Mouse (Mus musculus): Measurements from ENCODE around the gene Fam13c. TPM values are rescaled to one million over a fixed set of nuclear protein-coding genes. Genes with fewer than 3 reads are reported as not detected.

Fam13c gene
- polyA plus RNA-seq, 1 experiment from 2014 or later: 6.2 TPM

DNA sequence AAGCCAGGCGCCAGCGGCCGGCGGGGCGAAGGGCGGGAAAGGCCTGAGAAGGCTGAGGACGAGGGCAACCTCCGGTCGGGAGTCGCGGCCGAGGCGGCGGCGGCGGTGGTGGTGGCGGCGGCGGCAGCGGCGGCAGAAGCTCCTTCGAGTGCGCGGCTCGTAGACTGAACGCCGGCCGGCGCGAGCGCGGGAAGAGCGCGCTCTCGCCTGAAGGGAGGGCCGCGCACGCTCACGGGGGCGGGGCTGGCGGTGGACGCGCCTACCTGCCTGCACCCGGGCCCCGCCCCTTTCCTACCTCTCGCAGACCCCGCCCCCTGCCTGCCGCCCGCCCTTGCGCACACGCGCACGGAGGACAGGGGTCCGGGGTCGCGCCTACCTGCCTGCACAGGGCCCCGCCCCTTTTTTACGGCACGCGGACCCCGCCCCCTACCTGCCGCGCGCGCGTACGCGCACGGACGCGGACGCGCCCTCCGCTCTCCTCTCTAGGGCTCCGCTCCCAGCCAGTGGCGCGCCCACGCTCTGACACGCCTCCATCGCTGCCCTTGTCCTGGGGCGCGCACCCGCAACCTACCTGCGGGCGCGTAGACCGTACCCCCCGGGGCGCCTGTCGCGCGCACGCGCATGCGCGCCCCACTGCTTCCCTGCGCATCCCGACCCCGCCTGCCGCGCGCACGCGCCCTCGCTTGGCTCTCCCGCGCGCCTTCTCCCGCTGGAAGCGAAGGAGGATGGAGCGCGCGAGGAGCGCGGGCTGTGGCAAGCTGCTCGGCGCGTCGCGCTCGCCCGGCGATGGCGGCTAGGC is 159.0 kb downstream of the Fam13c start:
- peaks cover 17% of the 10 kb centered on the region for H3K27me3 ChIP-seq (replicated peaks; ENCODE audit: control insufficient read depth, insufficient read depth, low read length)
- peak; percentile 98 for ATAC-seq
- no peaks in the 10 kb centered on the region for H3K9me3 ChIP-seq (ENCODE audit: control insufficient read depth, low read length)
- under 1% methylated on average over 94 of the region's 124 CpGs for WGBS
- no peaks in the 10 kb centered on the region for H3K36me3 ChIP-seq (ENCODE audit: control insufficient read depth, insufficient read depth, low read length)
- H3K9ac ChIP-seq (ENCODE audit: low read depth, low read length): peak overlapping the region; percentile 45
- H3K4me1 ChIP-seq (ENCODE audit: control insufficient read depth, insufficient read depth, low read length): peaks cover 12% of the 10 kb centered on the region
- peak overlapping the region; percentile 100 for H3K4me2 ChIP-seq (ENCODE audit: low read depth, low read length)
- H3K4me3 ChIP-seq (ENCODE audit: low read length): peak overlapping the region; percentile 64
- H3K27ac ChIP-seq (ENCODE audit: low read length): no peak overlapping the region; the same call in 1 of the 2 replicates

GRCm38 (mm10) chr10:70599925-70600305 is 159.6 kb downstream of the Fam13c start:
- H3K9ac ChIP-seq (ENCODE audit: low read depth, low read length): peak overlapping the region; percentile 45
- peak overlapping the region; percentile 100 for H3K4me2 ChIP-seq (ENCODE audit: low read depth, low read length)
- no peak overlapping the region for H3K27ac ChIP-seq (ENCODE audit: low read length)
- ATAC-seq: peak; percentile 38
- no peaks in the 10 kb centered on the region for H3K9me3 ChIP-seq (ENCODE audit: control insufficient read depth, low read length)
- peaks cover 12% of the 10 kb centered on the region for H3K4me1 ChIP-seq (ENCODE audit: control insufficient read depth, insufficient read depth, low read length)
- WGBS: under 1% methylated on average over 28 of the region's 28 CpGs
- H3K4me3 ChIP-seq (ENCODE audit: low read length): peak overlapping the region; percentile 64
- H3K27me3 ChIP-seq (replicated peaks; ENCODE audit: control insufficient read depth, insufficient read depth, low read length): peaks cover 17% of the 10 kb centered on the region
- no peaks in the 10 kb centered on the region for H3K36me3 ChIP-seq (ENCODE audit: control insufficient read depth, insufficient read depth, low read length)

Other genes with a start within 250 kb of the Fam13c start
- gene Mrln, start 235.8 kb upstream of the Fam13c start, polyA plus RNA-seq (2015; fragmentation: Nextera tagmentation; extraction: Ambion mirVana): 0.65 and 0.95 TPM in 2 replicates
- gene Slc16a9, start 195.4 kb upstream of the Fam13c start, polyA plus RNA-seq (2015; fragmentation: Nextera tagmentation; extraction: Ambion mirVana): 0.50 and 0.56 TPM in 2 replicates
- 2.5 and 2.7 TPM in 2 replicates for gene Phyhipl, start 215.5 kb downstream of the Fam13c start, polyA plus RNA-seq (2015; fragmentation: Nextera tagmentation; extraction: Ambion mirVana)